Mouse (Mus musculus) adrenal gland, adult 8-10 months (tissue): ENCODE data around the gene Cr1l. TPM values are rescaled to one million over a fixed set of nuclear protein-coding genes. Genes with fewer than 3 reads are reported as not detected.

ENCODE experiments used
- DNase-seq: peaks from one replicate; pipeline ENCODE4 v3.0.0; 2022
- total RNA-seq, 4 experiments: library from RNA; stranded (reverse); gene quantifications; 2 replicates each; pipeline ENCODE4 v1.2.4; 2022

The Cr1l gene
- total RNA-seq: 10 to 100 TPM; 77.8 to 92.1 (median 85.0) TPM

GRCm38 (mm10) chr1:195130953-195131674 lies at the start of gene Cr1l:
TSS of gene Cr1l (minus strand) at chr1:195131586.
- DNase-seq: peak; percentile 81

GRCm38 (mm10) chr1:195175980-195176931 lies 44.9 kb upstream of the Cr1l start, which contains the start of gene Cr2:
TSS of gene Cr2 (minus strand) at chr1:195176716.
- no peak for DNase-seq

GRCm38 (mm10) chr1:195164996-195165755 lies 33.8 kb upstream of the Cr1l start:
- no peak for DNase-seq

- DNase-seq: no peak
Measured at GRCm38 (mm10) chr1:195132070-195132469, 684 bp upstream of the Cr1l start.

- no peak for DNase-seq
Measured at GRCm38 (mm10) chr1:195131675-195132015, 259 bp upstream of the Cr1l start.

- no peak for DNase-seq
Measured at GRCm38 (mm10) chr1:195130479-195130878, 907 bp downstream of the Cr1l start.

GRCm38 (mm10) chr1:195129867-195130266 lies 1.5 kb downstream of the Cr1l start:
- no peak for DNase-seq

- DNase-seq: no peak
Measured at GRCm38 (mm10) chr1:195114414-195114813, 17.0 kb downstream of the Cr1l start.

GRCm38 (mm10) chr1:195113621-195114020 lies 17.8 kb downstream of the Cr1l start:
- no peak for DNase-seq

- DNase-seq: no peak
Measured at GRCm38 (mm10) chr1:195100693-195101092, 30.7 kb downstream of the Cr1l start.

- DNase-seq: no peak
Measured at GRCm38 (mm10) chr1:195098004-195098403, 33.4 kb downstream of the Cr1l start.

GRCm38 (mm10) chr1:195092220-195092720 lies 39.1 kb downstream of the Cr1l start, which contains the start of gene Cd46:
TSS of gene Cd46 (minus strand) at chr1:195092249.
- peak; percentile 76 for DNase-seq

- no peak for DNase-seq
Measured at GRCm38 (mm10) chr1:195091699-195092219, 39.6 kb downstream of the Cr1l start.

GRCm38 (mm10) chr1:195082142-195082541 lies 49.2 kb downstream of the Cr1l start:
- no peak for DNase-seq

Other genes starting within 250 kb of the Cr1l start
- gene Cd34, start 192.8 kb downstream of the Cr1l start, total RNA-seq: 10 to 100 TPM; 33.4 to 60.6 (median 45.5) TPM
- 1 to 10 TPM; 2.4 to 4.1 (median 3.3) TPM for gene Cd46, start 39.3 kb downstream of the Cr1l start, total RNA-seq
- gene Cr2, start 45.1 kb upstream of the Cr1l start, total RNA-seq: under 1 TPM in 3 of 4 experiments, not detected in 1; 0.12 to 0.27 (median 0.12) TPM